Mouse (Mus musculus): ENCODE measurements around the gene Tubgcp6. TPM values are rescaled to one million over a fixed set of nuclear protein-coding genes. Genes with fewer than 3 reads are reported as not detected.

Gene Tubgcp6
- polyA plus RNA-seq, 1 experiment from 2014 or later: 11.8 TPM

DNA sequence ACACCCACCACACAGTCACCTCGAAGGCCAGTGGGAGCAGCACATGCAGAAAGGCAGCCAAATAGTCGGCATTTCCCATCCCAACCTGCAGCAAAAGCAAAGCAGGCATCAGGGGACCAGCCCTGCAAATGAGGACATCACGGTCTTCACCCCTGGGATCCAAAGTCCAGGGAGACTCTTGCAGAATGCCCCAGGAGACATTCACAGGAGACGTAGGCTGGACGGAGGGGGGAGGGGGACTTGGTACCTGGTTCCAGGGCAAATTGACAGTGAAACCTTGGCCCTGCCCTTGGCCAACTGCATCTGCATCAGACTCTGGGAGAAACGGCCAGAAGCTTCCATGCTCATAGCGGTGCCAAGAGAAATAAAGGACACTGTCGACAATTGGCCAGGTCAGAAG is 3.7 kb upstream of the Tubgcp6 start:
- Histone ChIP-seq H3K36me3 (peaks cover 29% of the 10 kb centered on the region), H3K4me2 (no peak overlapping the region), H3K27ac (no peak overlapping the region), H3K27me3 (replicated peaks) (peaks cover 21% of the 10 kb centered on the region; the same call in 1 of the 2 replicates), H3K9ac (no peak overlapping the region), H3K4me3 (no peak overlapping the region), H3K9me3 (replicated peaks) (no peaks in the 10 kb centered on the region), H3K4me1 (peaks cover 46% of the 10 kb centered on the region)
- WGBS (ENCODE audit: insufficient replicate concordance): 78% methylated on average over 8 of the region's 8 CpGs
- no peak for ATAC-seq

DNA sequence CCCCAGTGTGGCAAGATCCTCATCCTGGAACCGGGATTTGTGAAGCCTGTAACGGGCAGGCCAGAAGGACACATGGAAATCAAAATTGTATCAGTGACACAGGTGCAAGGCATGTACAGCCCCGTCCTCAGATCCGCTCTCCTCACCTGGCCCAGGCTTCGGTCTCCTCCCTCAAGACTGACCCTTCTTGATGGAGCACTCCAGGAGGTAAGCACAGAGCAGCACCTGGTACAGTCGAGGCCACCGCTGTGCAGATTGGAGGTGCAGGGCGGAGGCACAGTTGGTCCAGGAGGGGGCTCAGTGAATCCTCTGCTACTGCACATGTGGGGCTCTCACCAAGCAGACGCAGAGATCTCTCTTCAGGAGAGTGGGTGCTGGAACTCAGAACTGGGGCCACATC is 2.4 kb upstream of the Tubgcp6 start:
- Histone ChIP-seq H3K36me3 (peaks cover 35% of the 10 kb centered on the region), H3K9ac (no peak overlapping the region), H3K27me3 (replicated peaks) (peaks cover 10% of the 10 kb centered on the region; the same call in 1 of the 2 replicates), H3K4me2 (no peak overlapping the region), H3K27ac (no peak overlapping the region), H3K4me3 (no peak overlapping the region), H3K9me3 (replicated peaks) (no peaks in the 10 kb centered on the region), H3K4me1 (peaks cover 59% of the 10 kb centered on the region)
- ATAC-seq: no peak
- 87% methylated on average over 9 of the region's 9 CpGs for WGBS (ENCODE audit: insufficient replicate concordance)

DNA sequence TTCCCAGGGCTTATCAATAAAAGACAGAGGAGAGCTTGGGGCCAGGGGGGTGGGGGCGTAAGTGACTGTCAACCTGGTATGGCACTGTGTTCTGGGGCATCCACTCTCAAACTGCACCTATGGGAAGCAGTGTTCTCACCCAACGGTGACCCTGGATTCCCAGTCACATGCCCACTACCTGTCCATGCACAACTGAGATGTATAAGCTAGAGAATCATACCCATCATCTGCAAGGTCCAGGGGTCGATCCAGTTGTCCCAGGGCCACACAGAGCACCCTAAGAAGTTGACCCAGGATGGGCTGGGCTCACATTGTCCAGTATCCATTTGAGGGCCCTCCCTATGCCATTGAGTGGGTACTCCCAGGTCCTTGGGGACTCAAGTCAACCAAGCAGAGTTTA is 1.4 kb upstream of the Tubgcp6 start:
- Histone ChIP-seq H3K36me3 (peaks cover 45% of the 10 kb centered on the region), H3K27me3 (replicated peaks) (no peaks in the 10 kb centered on the region), H3K27ac (peak overlapping the region; percentile 76; the same call in 1 of the 2 replicates), H3K4me2 (no peak overlapping the region), H3K4me3 (no peak overlapping the region), H3K4me1 (peaks cover 68% of the 10 kb centered on the region), H3K9ac (no peak overlapping the region), H3K9me3 (replicated peaks) (no peaks in the 10 kb centered on the region)
- no peak for ATAC-seq
- WGBS (ENCODE audit: insufficient replicate concordance): 72% methylated on average over 3 of the region's 3 CpGs

DNA sequence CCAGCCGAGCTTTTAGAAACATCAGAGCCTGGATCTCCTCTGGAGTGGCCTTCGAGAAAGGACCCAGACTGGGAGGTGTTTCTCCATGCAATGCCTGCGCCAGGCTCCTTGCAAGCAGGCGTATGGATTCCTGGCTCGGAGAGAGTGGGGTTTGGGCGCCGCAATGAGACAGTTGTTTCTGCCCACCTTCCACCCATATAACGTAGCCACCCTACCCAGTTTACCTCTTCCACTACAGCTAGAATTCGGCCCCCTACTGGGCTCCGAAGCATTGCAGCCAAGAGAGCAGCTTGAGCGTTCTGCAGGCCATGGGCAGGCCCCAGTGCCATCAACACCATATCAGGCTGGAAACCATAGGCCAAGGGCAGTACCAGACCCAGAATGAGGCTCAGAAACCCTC is 683 bp upstream of the Tubgcp6 start:
- peaks cover 63% of the 10 kb centered on the region for H3K4me1 ChIP-seq
- peak overlapping the region; percentile 94 for H3K4me2 ChIP-seq
- peak overlapping the region; percentile 76 for H3K27ac ChIP-seq
- peaks cover 51% of the 10 kb centered on the region for H3K36me3 ChIP-seq
- H3K4me3 ChIP-seq: peak overlapping the region; percentile 91
- ATAC-seq: no peak
- peak overlapping the region; percentile 88 for H3K9ac ChIP-seq
- H3K9me3 ChIP-seq (replicated peaks): no peaks in the 10 kb centered on the region
- WGBS (ENCODE audit: insufficient replicate concordance): 41% methylated on average over 11 of the region's 11 CpGs
- H3K27me3 ChIP-seq (replicated peaks): no peaks in the 10 kb centered on the region

DNA sequence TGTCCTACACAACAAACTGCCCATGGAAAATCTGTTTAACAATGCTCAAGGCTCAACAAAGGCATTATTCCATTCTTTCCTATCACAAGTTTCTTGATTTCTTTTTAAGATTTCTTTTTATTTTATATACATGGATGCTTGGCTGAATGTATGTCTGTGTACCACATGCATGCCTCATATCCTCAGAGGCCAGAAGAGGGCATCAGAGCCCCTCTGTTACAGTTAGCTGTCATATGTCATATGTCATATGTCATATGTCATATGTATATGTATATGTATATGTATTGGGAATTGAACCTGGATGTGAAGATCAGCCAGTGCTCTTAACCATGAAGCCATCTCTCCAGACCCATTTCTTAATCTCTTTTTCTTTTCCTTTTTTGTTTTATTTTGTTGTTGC is 4.9 kb downstream of the Tubgcp6 start:
- H3K4me1 ChIP-seq: peaks cover 35% of the 10 kb centered on the region
- ATAC-seq: no peak
- no peak overlapping the region for H3K9ac ChIP-seq
- no peaks in the 10 kb centered on the region for H3K9me3 ChIP-seq (replicated peaks)
- H3K27me3 ChIP-seq (replicated peaks): no peaks in the 10 kb centered on the region
- no peak overlapping the region for H3K4me3 ChIP-seq
- H3K4me2 ChIP-seq: no peak overlapping the region
- no peak overlapping the region for H3K27ac ChIP-seq
- peaks cover 73% of the 10 kb centered on the region for H3K36me3 ChIP-seq

DNA sequence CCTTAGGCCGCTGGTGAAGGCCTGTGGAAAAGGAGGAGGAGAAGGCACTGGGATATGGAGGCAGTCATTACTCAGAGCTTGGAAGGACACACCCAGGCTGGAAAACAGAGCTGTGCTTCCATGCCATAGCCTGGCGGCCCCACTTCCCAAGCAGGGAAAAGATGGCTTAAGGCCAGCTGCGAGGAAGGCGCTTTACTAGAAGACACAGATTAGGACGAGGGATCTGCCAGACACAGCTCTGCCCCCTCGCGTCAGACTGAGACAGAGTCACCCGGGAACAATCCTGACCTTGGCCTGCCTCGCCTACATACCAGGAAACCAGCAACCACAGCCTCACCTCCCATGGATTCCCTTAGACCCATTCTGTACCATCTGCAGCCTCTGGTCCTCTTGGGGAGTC is 12.8 kb downstream of the Tubgcp6 start:
- Histone ChIP-seq H3K27me3 (replicated peaks) (no peaks in the 10 kb centered on the region), H3K36me3 (peaks cover 95% of the 10 kb centered on the region)

DNA sequence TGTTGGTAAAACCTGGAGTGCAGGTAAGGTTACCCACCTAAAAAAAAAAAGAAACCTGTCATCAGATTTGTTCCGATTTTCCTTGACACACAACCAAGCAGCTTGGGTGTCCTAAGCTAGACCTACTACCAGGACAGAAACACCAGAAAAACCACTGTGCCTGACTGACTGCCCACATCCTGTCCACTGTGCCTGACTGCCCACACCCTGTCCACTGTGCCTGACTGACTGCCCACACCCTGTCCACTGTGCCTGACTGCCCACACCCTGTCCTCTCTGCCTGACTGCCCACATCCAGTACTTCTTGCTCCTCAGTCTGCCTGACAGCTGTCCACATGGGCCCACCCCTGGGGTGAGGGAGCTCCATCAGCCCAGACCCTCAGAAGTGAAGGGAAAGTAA is 15.9 kb downstream of the Tubgcp6 start:
- H3K36me3 ChIP-seq: peaks cover 100% of the 10 kb centered on the region
- no peak for ATAC-seq
- H3K9me3 ChIP-seq (replicated peaks): no peaks in the 10 kb centered on the region
- no peak overlapping the region for H3K9ac ChIP-seq
- H3K4me1 ChIP-seq: no peaks in the 10 kb centered on the region
- no peaks in the 10 kb centered on the region for H3K27me3 ChIP-seq (replicated peaks)
- H3K4me2 ChIP-seq: no peak overlapping the region
- H3K27ac ChIP-seq: no peak overlapping the region
- H3K4me3 ChIP-seq: no peak overlapping the region
- 79% methylated on average over 1 of the region's 1 CpGs for WGBS (ENCODE audit: insufficient replicate concordance)

More for the DNA sequence above, 12.8 kb downstream of the Tubgcp6 start:
- Histone ChIP-seq H3K9ac (no peak overlapping the region), H3K4me2 (no peak overlapping the region), H3K9me3 (replicated peaks) (no peaks in the 10 kb centered on the region), H3K27ac (no peak overlapping the region), H3K4me3 (no peak overlapping the region), H3K4me1 (no peaks in the 10 kb centered on the region)
- WGBS (ENCODE audit: insufficient replicate concordance): 78% methylated on average over 9 of the region's 9 CpGs
- ATAC-seq: no peak

DNA sequence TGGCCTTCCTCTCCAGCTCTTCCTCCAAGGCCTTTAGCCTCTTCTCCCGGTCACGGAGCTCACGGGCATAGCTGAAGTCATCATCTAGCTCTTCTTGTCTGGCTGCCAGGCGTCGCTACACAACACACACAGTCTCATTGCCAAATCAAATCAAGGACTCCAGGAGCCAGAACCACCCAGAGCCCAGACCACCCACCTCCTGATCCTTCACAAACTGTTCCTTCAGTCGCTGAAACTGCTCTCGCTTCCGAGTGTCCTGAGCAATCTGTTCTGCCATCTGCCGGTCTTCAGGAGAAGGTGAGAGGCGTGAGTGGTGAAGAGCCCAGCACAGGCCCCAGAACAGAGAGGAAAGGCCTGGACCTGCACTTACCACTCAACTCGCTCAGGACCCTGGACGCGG is 16.8 kb downstream of the Tubgcp6 start:
- H3K4me2 ChIP-seq: no peak overlapping the region
- no peak overlapping the region for H3K27ac ChIP-seq
- WGBS (ENCODE audit: insufficient replicate concordance): 88% methylated on average over 13 of the region's 13 CpGs
- no peak overlapping the region for H3K4me3 ChIP-seq
- no peaks in the 10 kb centered on the region for H3K4me1 ChIP-seq
- H3K9me3 ChIP-seq (replicated peaks): no peaks in the 10 kb centered on the region
- ATAC-seq: no peak
- H3K9ac ChIP-seq: no peak overlapping the region
- peaks cover 100% of the 10 kb centered on the region for H3K36me3 ChIP-seq
- no peaks in the 10 kb centered on the region for H3K27me3 ChIP-seq (replicated peaks)

DNA sequence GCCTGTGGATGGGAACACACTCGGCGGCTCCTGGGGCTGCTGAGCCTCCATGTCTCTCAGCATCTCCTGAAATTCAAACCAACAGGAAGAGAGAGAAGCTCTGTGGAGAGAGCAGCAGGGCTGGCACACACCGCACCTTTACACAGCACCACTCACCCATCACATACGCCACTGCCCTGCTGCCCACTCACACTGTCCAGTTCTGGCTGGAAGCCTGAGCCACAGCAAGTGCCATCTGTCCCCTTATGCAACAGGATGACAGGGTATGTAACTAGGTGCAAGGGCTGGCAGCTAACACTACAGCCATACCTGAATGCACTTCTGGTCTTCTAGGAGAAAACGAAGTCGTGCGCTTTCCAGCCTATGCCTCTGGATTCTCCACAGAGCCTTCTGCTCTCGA is 18.5 kb downstream of the Tubgcp6 start:
- no peak for ATAC-seq
- H3K9me3 ChIP-seq (replicated peaks): no peaks in the 10 kb centered on the region
- H3K4me3 ChIP-seq: no peak overlapping the region
- H3K36me3 ChIP-seq: peaks cover 100% of the 10 kb centered on the region
- no peaks in the 10 kb centered on the region for H3K4me1 ChIP-seq
- H3K4me2 ChIP-seq: no peak overlapping the region
- no peak overlapping the region for H3K9ac ChIP-seq
- no peaks in the 10 kb centered on the region for H3K27me3 ChIP-seq (replicated peaks)
- H3K27ac ChIP-seq: no peak overlapping the region
- 92% methylated on average over 8 of the region's 8 CpGs for WGBS (ENCODE audit: insufficient replicate concordance)

DNA sequence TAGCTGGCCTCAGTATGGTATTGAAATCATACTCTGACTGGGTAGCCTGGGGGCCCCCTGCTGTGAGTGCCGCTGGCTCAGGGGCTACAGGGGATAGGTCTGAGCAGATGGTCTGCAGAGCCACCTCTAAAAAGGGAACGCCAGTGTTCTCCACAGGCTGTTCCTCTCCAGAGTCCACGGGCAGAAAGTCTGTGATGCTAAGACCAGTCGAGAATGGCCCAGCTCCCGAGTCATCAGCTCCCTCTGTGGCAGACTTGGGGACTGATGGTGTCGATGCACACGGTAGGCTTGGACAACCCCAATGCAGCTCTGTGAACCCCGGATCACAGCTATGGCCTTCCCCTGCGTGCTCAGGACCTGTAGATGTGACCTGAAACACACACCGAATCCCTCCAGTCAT is 19.0 kb downstream of the Tubgcp6 start:
- Histone ChIP-seq H3K4me3 (no peak overlapping the region), H3K4me2 (no peak overlapping the region), H3K9ac (no peak overlapping the region), H3K36me3 (peaks cover 100% of the 10 kb centered on the region), H3K9me3 (replicated peaks) (no peaks in the 10 kb centered on the region), H3K27ac (no peak overlapping the region), H3K4me1 (no peaks in the 10 kb centered on the region), H3K27me3 (replicated peaks) (no peaks in the 10 kb centered on the region)
- no peak for ATAC-seq
- 84% methylated on average over 10 of the region's 10 CpGs for whole genome bisulfite sequencing (ENCODE audit: insufficient replicate concordance)

DNA sequence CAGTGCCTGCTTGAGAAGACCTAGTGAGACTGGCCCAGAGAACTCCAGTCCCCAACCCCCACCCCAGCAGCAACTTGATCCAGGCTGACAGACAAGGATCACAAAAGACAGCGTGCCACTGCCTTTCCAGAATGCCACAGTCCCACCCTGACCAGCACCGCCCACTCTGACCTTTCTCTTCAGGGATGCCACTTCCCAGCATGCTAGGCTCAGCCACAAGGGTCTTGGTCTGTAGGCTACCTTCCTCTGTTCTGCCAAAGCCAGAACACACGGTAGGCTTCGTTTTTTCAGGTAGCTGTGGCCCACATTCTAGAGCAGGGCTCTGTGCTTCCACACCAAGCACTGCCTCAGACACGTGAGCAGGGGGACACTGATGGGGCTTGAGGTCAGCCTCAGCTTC is 20.3 kb downstream of the Tubgcp6 start:
- no peak for ATAC-seq

DNA sequence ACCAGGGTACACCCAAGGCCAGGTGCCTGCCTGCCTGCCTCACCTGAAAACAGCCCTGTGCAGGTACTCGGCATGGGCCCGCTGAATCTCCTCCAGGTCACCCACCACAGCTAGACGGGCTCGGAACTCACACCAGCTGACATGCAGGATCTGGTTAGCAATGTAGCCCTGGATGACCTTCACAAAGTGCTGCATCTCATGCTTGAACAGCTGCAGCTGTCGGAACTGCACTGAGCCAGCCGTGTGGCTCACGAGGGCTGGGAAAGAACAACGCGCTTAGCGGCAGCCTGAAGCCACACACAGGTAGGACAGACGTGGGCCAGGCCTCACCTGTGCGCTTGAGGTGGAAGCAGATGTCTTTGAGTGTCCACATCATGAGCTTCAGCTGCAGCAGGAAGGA is 22.1 kb downstream of the Tubgcp6 start:
- Histone ChIP-seq H3K9me3 (replicated peaks) (no peaks in the 10 kb centered on the region), H3K9ac (no peak overlapping the region), H3K4me2 (no peak overlapping the region), H3K4me1 (no peaks in the 10 kb centered on the region), H3K27ac (no peak overlapping the region), H3K36me3 (peaks cover 100% of the 10 kb centered on the region), H3K27me3 (replicated peaks) (no peaks in the 10 kb centered on the region), H3K4me3 (no peak overlapping the region)
- 90% methylated on average over 12 of the region's 12 CpGs for WGBS (ENCODE audit: insufficient replicate concordance)
- ATAC-seq: no peak

More for the DNA sequence above, 20.3 kb downstream of the Tubgcp6 start:
- Histone ChIP-seq H3K9me3 (replicated peaks) (no peaks in the 10 kb centered on the region), H3K27ac (no peak overlapping the region), H3K36me3 (peaks cover 100% of the 10 kb centered on the region), H3K4me2 (no peak overlapping the region), H3K4me3 (no peak overlapping the region), H3K9ac (no peak overlapping the region), H3K4me1 (no peaks in the 10 kb centered on the region), H3K27me3 (replicated peaks) (no peaks in the 10 kb centered on the region)
- 72% methylated on average over 5 of the region's 5 CpGs for WGBS (ENCODE audit: insufficient replicate concordance)

DNA sequence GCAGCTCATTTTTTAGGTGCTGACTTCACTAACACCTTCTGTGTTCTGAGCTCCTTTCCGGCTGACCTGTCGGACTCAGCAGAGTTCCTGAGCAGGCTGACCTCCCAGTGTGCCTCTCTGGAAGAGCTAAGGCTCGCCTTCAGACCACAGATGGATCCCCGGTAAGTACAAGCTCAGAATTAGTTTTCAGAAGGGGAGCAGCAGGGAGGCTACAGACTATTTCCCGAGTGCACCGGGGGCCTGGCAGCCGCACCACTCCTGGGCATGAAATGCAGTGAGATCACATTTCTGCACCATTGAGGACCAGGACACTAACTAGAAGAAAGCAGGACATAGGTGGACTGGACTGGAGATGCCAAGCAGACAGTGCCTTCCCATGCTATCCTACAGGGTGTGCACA is 24.3 kb downstream of the Tubgcp6 start:
- ATAC-seq: no peak
- Histone ChIP-seq H3K4me1 (no peaks in the 10 kb centered on the region), H3K9me3 (replicated peaks) (no peaks in the 10 kb centered on the region), H3K9ac (no peak overlapping the region), H3K27ac (no peak overlapping the region), H3K4me2 (no peak overlapping the region), H3K36me3 (peaks cover 100% of the 10 kb centered on the region), H3K27me3 (replicated peaks) (no peaks in the 10 kb centered on the region), H3K4me3 (no peak overlapping the region)
- 86% methylated on average over 7 of the region's 7 CpGs for WGBS (ENCODE audit: insufficient replicate concordance)

Measured in liver, embryonic 12.5 days (tissue).